Mouse (Mus musculus): ENCODE results near the gene Orai3.
"Not testable (repeated sequence)": the region's sequence is repeated elsewhere in the genome, so short reads cannot be mapped to it uniquely, and the experiment has no call there.

Orai3 gene

GRCm38 (mm10) chr7:127763642-127764041 is 6.0 kb upstream of the Orai3 start:
- in situ Hi-C loops (cut with MboI, MseI) = loop anchor here (5.0 kb wide), 2 partner anchors 41 to 86 kb away; no protein-coding TSS in a partner anchor

- in situ Hi-C loops (cut with MboI, MseI) = no loop called here
These were observed 3.9 kb upstream of the Orai3 start for GRCm38 (mm10) chr7:127765756-127766155.

- in situ Hi-C loops (cut with MboI, MseI) = no loop called here
These were observed 2.6 kb upstream of the Orai3 start for GRCm38 (mm10) chr7:127766851-127767609.

- in situ Hi-C loops (cut with MboI, MseI) = no loop called here
These were observed 1.8 kb upstream of the Orai3 start for GRCm38 (mm10) chr7:127767671-127768345.

GRCm38 (mm10) chr7:127768346-127768996 is 1.1 kb upstream of the Orai3 start:
- in situ Hi-C loops (cut with MboI, MseI) = no loop called here

GRCm38 (mm10) chr7:127768997-127769593 is 520 bp upstream of the Orai3 start:
- in situ Hi-C loops (cut with MboI, MseI) = no loop called here

- in situ Hi-C loops (cut with MboI, MseI) = no loop called here
These were observed 657 bp downstream of the Orai3 start for GRCm38 (mm10) chr7:127770039-127770905.

GRCm38 (mm10) chr7:127771262-127771661 is 1.6 kb downstream of the Orai3 start:
- in situ Hi-C loops (cut with MboI, MseI) = no loop called here

- in situ Hi-C loops (cut with MboI, MseI) = no loop called here
These were observed 2.5 kb downstream of the Orai3 start for GRCm38 (mm10) chr7:127772080-127772479.

GRCm38 (mm10) chr7:127772557-127772956 is 2.9 kb downstream of the Orai3 start:
- in situ Hi-C loops (cut with MboI, MseI) = no loop called here

- in situ Hi-C loops (cut with MboI, MseI) = no loop called here
These were observed 4.2 kb downstream of the Orai3 start for GRCm38 (mm10) chr7:127773664-127774384.

- in situ Hi-C loops (cut with MboI, MseI) = not testable (repeated sequence)
These were observed 6.2 kb downstream of the Orai3 start for GRCm38 (mm10) chr7:127775837-127776236.

- in situ Hi-C loops (cut with MboI, MseI) = no loop called here
These were observed 6.8 kb downstream of the Orai3 start, which contains the start of gene Setd1a for GRCm38 (mm10) chr7:127776426-127776825. Gene Setd1a (plus strand): TSS chr7:127776670.

- in situ Hi-C loops (cut with MboI, MseI) = no loop called here
These were observed 7.4 kb downstream of the Orai3 start for GRCm38 (mm10) chr7:127776878-127777473.

GRCm38 (mm10) chr7:127777474-127778266 is 8.1 kb downstream of the Orai3 start:
- in situ Hi-C loops (cut with MboI, MseI) = no loop called here

- in situ Hi-C loops (cut with MboI, MseI) = no loop called here
These were observed 8.7 kb downstream of the Orai3 start for GRCm38 (mm10) chr7:127778350-127778749.

GRCm38 (mm10) chr7:127785308-127785707 is 15.7 kb downstream of the Orai3 start, which contains the start of gene Gm49388:
Gene Gm49388 (plus strand): TSS chr7:127785608.
- in situ Hi-C loops (cut with MboI, MseI) = no loop called here

- in situ Hi-C loops (cut with MboI, MseI) = no loop called here
These were observed 27.6 kb downstream of the Orai3 start for GRCm38 (mm10) chr7:127797076-127797845.
